Mouse (Mus musculus) inflammation-experienced regulatory T-cells, adult 6 months (primary cell): ENCODE measurements around the gene Krtap2-4. TPM values are rescaled to one million over a fixed set of nuclear protein-coding genes. Genes with fewer than 3 reads are reported as not detected.

Experiments used
- ATAC-seq: one replicate; pipeline ENCODE4 v1.8.0; 2017
- polyA plus RNA-seq, 3 experiments: library from polyadenylated mRNA; unstranded; fragments of 100-300 nt; shearing (Covaris generic); gene quantifications; one replicate each; pipeline ENCODE4 v1.2.1; 2017

Gene Krtap2-4
- polyA plus RNA-seq, 3 experiments from 2014 or later, result not detected

DNA sequence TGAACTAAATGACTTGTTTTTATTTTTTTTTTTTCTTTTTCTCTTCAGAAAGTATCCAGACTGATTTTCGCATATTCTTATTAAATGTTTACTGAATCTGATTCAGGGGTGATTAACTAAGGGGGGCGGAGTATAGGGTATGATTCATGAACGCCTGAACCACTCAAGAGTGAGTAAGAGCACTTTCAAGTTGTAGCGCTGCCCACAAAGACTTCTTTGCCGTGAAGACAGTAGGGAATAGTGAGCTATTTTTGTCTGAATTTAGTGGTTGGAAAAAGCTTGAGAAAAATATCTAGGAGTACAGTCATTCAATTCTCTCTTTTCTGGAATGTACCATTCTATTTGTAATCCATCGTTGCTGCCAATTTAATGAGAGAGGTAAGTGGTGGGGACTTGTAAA, 33.1 kb downstream of the Krtap2-4 start:
- no peak for ATAC-seq

DNA sequence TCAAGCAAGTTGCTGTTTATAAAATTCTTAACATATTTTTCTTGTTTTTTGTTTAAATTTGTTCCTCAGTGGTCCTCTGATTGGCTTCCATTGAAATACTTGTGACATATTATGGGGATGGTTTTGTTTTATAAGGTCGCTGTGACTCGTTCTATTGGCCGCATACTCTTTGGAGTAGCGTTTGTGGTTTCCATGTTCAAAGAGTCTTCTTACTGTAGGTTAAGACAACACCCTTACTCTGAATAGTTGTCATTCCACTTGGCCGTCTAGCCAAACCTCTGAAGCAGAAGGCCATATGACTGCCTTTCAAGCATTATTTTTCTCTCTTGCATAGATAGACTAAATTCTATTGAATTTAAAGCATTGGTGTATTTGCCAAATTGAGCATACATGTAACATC, 33.6 kb downstream of the Krtap2-4 start:
- no peak for ATAC-seq

DNA sequence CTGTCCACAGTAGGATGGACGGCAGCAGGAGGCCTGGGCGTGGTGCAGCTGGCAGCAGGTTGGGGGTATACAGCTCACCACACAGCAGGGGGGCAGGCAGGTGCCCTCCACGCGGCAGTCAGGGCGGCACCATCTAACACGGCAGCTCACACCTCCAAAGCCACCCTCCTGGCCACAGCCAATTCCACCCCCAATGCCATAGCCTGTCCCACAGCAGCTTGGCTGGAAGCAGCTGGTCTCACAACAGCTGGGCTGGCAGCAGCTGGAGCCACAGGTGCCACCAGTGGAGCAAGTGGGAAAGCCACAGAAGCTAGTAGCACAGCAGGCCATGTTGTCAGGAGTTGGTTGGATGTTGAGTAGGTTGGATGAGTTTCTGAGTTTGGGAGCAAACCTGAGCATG, 34.0 kb downstream of the Krtap2-4 start, which contains the start of gene Krtap1-5:
TSS of gene Krtap1-5 (minus strand) at position 381 of the 400 bp plus-strand sequence.
- ATAC-seq, result no peak

DNA sequence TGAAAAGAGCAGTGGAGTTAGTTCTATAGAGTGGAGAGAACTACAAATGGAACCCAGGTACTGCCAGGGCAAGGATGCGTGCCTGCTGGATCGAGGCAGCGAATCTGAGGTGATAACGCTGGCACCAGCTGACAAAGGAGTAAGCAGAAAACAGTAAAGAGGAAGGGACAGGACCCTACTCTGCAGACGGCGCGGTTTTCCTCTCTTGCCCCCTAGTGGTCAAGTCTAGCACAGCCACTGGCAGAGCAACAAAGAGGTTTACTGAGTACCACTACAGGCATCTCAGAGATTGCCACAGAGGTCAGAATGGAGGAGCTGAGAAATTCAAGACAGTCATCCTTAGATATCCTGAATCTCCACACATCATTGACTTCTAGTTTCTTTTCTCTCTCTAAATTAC, 40.5 kb downstream of the Krtap2-4 start:
- ATAC-seq, result no peak

DNA sequence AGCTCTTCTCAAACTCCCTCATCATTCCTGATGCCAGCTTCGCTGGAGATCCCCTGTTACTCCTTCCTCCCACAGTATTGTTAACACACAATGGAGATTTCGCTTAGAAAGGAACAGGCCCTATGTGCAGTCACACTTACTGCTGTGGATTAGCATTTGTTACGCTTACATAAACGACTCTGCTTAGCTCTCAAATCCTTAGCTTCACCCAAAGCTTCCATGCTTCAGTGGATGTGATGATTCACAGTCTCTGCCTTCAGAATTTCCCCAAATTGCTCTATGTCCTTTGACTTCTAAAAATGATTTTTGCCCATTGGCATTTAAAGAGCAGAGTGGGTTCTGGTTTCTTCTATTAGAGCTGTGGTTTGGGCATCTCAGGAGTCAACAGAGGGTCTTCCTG, 41.5 kb downstream of the Krtap2-4 start:
- ATAC-seq, result no peak

DNA sequence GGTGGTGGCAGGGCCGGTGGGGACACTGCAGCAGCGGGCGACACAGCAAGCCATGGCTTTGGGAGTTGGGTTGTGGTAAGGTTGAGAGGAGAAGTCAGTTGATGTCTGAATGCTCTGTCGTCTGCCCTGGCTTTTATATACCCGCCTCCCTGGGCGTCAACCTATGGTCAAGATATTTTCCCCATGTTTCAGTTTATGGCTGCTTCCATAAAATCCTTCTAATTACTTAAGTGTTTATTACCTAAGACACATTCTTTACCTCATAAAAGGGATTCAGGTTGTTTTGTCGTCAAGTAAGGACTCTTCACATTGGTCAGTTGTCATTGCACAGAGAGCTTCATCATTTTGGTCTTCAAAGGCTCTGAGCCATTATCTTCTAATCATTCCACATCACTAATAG, 48.1 kb downstream of the Krtap2-4 start, which contains the start of gene Krtap3-1:
TSS of gene Krtap3-1 (minus strand) at position 101 of the 400 bp plus-strand sequence.
- ATAC-seq, result no peak

Other genes starting within 250 kb of the Krtap2-4 start
- gene Krt28, start 239.9 kb downstream of the Krtap2-4 start, polyA plus RNA-seq, result not detected
- gene Krt10, start 225.5 kb downstream of the Krtap2-4 start, polyA plus RNA-seq, result 10 to 100 TPM in 1 of 3 experiments, 1 to 10 TPM in 2; 4.5 to 13.5 (median 7.3) TPM
- gene Krt12, start 192.6 kb downstream of the Krtap2-4 start, polyA plus RNA-seq, result not detected
- gene Krt20, start 176.7 kb downstream of the Krtap2-4 start, polyA plus RNA-seq, result not detected
- not detected for gene Krt23, start 121.7 kb downstream of the Krtap2-4 start, polyA plus RNA-seq
- gene Krt39, start 93.5 kb downstream of the Krtap2-4 start, polyA plus RNA-seq, result not detected
- not detected for gene Krt40, start 71.7 kb downstream of the Krtap2-4 start, polyA plus RNA-seq
- gene Krtap3-3, start 64.0 kb downstream of the Krtap2-4 start, polyA plus RNA-seq, result not detected
- gene Krtap3-2, start 58.0 kb downstream of the Krtap2-4 start, polyA plus RNA-seq, result not detected
- not detected for gene Gm11939, start 55.4 kb downstream of the Krtap2-4 start, polyA plus RNA-seq
- gene Krtap3-1, start 48.2 kb downstream of the Krtap2-4 start, polyA plus RNA-seq, result not detected
- not detected for gene Krtap1-5, start 33.8 kb downstream of the Krtap2-4 start, polyA plus RNA-seq
- gene Krtap1-4, start 31.2 kb downstream of the Krtap2-4 start, polyA plus RNA-seq, result not detected
- gene Krtap1-3, start 23.5 kb downstream of the Krtap2-4 start, polyA plus RNA-seq, result not detected
- not detected for gene Krtap9-3, start 16.7 kb downstream of the Krtap2-4 start, polyA plus RNA-seq
- gene Gm11938, start 11.5 kb downstream of the Krtap2-4 start, polyA plus RNA-seq, result not detected
- gene Gm11937, start 4.7 kb downstream of the Krtap2-4 start, polyA plus RNA-seq, result not detected
- not detected for gene Gm11562, start 5.6 kb upstream of the Krtap2-4 start, polyA plus RNA-seq
- gene Krtap4-1, start 13.4 kb upstream of the Krtap2-4 start, polyA plus RNA-seq, result not detected
- gene Krtap4-2, start 20.2 kb upstream of the Krtap2-4 start, polyA plus RNA-seq, result not detected
- gene Krtap4-7, start 29.2 kb upstream of the Krtap2-4 start, polyA plus RNA-seq, result not detected
- gene Gm11555, start 35.4 kb upstream of the Krtap2-4 start, polyA plus RNA-seq, result not detected
- gene Gm11563, start 44.1 kb upstream of the Krtap2-4 start, polyA plus RNA-seq, result not detected
- not detected for gene Krtap4-6, start 51.1 kb upstream of the Krtap2-4 start, polyA plus RNA-seq
- gene Gm14190, start 75.9 kb upstream of the Krtap2-4 start, polyA plus RNA-seq, result not detected
- gene Gm14180, start 119.4 kb upstream of the Krtap2-4 start, polyA plus RNA-seq, result not detected
- gene Gm11595, start 158.1 kb upstream of the Krtap2-4 start, polyA plus RNA-seq, result not detected
- not detected for gene Krtap4-8, start 165.9 kb upstream of the Krtap2-4 start, polyA plus RNA-seq
- gene Krtap4-9, start 170.4 kb upstream of the Krtap2-4 start, polyA plus RNA-seq, result not detected
- gene Gm11596, start 178.6 kb upstream of the Krtap2-4 start, polyA plus RNA-seq, result not detected
- gene Gm11569, start 184.1 kb upstream of the Krtap2-4 start, polyA plus RNA-seq, result not detected
- not detected for gene Gm11554, start 189.6 kb upstream of the Krtap2-4 start, polyA plus RNA-seq
- gene Krtap4-13, start 195.0 kb upstream of the Krtap2-4 start, polyA plus RNA-seq, result not detected
- not detected for gene Gm11564, start 200.8 kb upstream of the Krtap2-4 start, polyA plus RNA-seq
- gene 2300003K06Rik, start 223.2 kb upstream of the Krtap2-4 start, polyA plus RNA-seq, result not detected
- not detected for gene Krtap4-16, start 236.8 kb upstream of the Krtap2-4 start, polyA plus RNA-seq
- gene Gm11568, start 243.1 kb upstream of the Krtap2-4 start, polyA plus RNA-seq, result not detected
- not detected for gene Gm11559, start 249.6 kb upstream of the Krtap2-4 start, polyA plus RNA-seq